Mouse (Mus musculus): ENCODE results near the gene Gm2974.
"Not testable (repeated sequence)": the region's sequence is repeated elsewhere in the genome, so short reads cannot be mapped to it uniquely, and the experiment has no call there.

Gm2974 gene

DNA sequence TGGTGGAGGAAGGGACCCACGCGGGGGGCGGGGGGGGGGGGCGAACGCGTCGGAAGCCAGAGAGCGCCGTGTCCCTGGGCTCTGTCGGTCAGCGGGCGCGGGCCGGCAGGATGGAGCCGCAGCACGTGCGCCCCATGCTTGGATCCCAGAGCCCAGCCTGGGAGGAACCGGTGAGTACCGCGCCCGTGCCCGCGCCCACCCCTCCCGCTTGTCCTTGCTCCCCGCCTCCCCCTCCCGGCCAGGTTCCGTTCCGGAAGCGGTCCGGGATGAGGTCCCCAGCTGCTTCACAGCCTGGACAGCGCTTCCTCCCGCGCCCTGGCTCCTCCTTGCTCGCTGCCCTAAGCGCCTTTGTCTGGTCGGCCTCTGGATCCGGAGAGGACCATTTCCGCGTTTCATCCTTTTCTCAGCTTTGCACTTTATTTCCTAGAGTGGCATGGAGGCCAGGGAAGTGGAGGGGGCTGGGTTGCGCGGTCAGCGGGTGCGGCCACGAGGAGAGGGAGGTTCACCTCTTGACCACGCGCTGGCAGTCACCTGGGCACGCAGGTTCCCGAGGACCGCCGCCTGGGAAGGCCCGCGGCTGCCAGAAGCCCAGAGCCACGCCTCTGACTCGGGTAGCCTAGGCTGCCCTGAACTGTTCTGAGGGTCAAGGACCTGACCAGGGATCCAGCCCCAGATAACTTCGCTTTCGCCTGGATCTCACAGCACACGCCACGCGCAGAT is at the start of gene Gm2974:
Gm2974 (plus strand) TSS at position 86 of the 720 bp plus-strand sequence.
- peak; percentile 1 for DNase-seq

DNA sequence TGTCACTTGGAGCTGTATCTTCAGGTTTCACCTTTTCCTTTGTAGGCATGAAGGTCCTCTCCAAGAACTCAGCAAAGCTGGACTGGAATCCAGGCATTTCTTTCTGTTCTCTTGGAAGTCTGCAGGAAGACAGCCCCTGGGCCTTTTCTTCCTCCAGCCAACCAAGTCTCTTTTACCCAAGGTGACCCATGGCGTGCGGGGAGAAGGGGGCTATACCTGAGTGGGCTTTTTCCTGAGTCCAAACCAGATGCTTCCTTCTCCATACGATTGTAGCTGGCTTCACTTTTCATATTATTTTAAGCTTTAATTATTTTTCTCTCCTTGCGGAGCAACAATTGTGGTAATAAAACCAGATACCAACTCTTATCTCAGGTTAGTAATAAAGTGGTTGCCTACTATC is 40.7 kb upstream of the Gm2974 start:
- not testable (repeated sequence) for DNase-seq

DNA sequence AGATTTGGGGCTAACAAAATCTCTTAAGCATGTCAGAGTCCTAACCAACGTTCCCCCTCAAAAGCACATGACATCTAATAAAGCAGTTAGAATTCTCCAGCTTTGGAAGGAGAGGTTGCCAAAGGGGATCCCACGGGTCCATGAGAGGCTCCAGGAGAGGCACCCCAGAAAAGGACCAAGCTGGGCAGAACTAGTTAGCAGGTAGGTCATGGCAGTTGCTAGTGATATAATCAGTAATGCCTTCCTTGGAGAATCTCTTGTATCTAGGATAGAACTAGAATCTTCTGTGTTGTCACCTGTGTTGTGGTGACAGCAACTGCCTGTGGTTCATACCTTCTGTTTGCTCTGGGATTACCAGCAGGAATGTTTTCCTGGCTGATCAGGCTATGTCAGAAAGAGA is 17.6 kb upstream of the Gm2974 start, which contains the start of gene Gm3127:
Gm3127 (plus strand) TSS at position 301 of the 400 bp plus-strand sequence.
- DNase-seq, result not testable (repeated sequence)

DNA sequence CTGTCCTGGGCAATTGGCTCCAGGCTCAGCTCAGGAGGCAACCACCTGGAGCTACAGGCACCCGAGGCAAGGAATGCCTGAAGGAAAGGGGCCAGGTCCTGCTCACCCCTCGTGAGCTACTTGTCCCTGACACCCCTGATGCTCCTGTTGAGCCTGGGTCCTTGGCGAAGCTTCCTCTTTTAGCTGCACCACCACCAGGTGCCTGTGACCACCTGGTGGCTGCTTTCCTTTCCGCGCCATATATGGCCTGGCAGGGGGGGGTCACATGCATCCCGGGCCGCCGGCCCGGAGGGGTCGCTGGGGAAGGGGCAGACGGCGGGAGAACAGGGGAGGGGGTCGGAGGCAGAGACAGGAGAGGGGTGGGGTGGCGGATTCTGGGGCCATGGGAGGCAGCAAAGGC is 346 bp upstream of the Gm2974 start:
- DNase-seq, result not testable (repeated sequence)

DNA sequence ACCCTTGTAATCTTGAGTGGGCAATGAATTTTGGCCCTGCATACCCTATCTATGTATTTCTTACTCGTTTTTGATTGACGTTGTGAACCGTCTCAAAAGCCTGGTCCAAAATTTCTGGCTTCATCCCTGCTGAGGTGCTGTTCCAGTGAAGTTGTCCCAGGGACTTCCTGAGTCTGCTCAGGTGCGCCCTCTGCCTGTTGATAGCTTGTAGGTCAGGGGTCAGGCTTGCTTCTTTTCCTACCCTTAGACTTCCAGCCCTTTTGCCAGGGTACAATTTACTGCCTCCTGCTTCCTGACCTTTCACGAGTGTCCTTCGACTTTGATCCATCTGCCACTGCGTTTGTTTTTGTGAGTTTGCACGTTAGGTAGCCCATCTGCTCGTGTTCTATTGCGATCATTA is 999 bp downstream of the Gm2974 start:
- not testable (repeated sequence) for DNase-seq

DNA sequence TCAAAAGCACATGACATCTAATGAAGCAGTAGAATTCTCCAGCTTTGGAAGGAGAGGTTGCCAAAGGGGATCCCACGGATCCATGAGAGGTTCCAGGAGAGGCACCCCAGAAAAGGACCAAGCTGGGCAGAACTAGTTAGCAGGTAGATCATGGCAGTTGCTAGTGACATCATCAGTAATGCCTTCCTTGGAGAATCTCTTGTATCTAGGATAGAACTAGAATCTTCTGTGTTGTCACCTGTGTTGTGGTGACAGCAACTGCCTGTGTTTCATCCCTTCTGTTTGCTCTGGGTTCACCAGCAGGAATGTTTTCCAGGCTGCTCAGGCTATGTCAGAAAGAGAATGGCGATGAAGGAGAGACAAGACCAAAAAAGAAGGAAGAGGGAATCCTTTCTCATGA is 67.0 kb downstream of the Gm2974 start, which contains the start of gene Gm3138:
Gm3138 (plus strand) TSS at position 301 of the 400 bp plus-strand sequence.
- DNase-seq, result not testable (repeated sequence)
